Mouse (Mus musculus) liver, embryonic 15.5 days (tissue): ENCODE measurements around the gene Arid2. TPM values are rescaled to one million over a fixed set of nuclear protein-coding genes. Genes with fewer than 3 reads are reported as not detected.
A peak's percentile ranks its signal among the peaks of the same experiment; 100 is the strongest.

Source experiments
- ATAC-seq: fragments of 200-750 bp; cut with Nextera tagmentation; 2 replicates; pipeline ENCODE4 v1.8.0; 2017; ENCODE audit warnings: moderate number of reproducible peaks, mild to moderate bottlenecking, moderate library complexity; ENCODE audit not compliant: insufficient read depth
- H3K27ac ChIP-seq: fragments of 300-500 bp; sonication (generic); replicated peaks from 2 replicates; pipeline ENCODE4 v1.5.1; 2015; ENCODE audit warnings: mild to moderate bottlenecking, inconsistent platforms
- H3K27me3 ChIP-seq: fragments of 300-500 bp; sonication (generic); 2 replicates; pipeline ENCODE4 v1.6.1; 2015; ENCODE audit warnings: mild to moderate bottlenecking, inconsistent platforms
- H3K36me3 ChIP-seq: fragments of 300-500 bp; sonication (generic); replicated peaks from 2 replicates; pipeline ENCODE4 v1.6.1; 2015; ENCODE audit warnings: moderate library complexity, mild to moderate bottlenecking, inconsistent platforms
- H3K4me1 ChIP-seq: fragments of 300-500 bp; sonication (generic); replicated peaks from 2 replicates; pipeline ENCODE4 v1.6.1; 2015; ENCODE audit warnings: inconsistent platforms
- H3K4me2 ChIP-seq: fragments of 300-500 bp; sonication (generic); 2 replicates; pipeline ENCODE4 v1.6.1; 2015; ENCODE audit warnings: moderate library complexity, mild to moderate bottlenecking, inconsistent platforms
- H3K4me3 ChIP-seq: fragments of 300-500 bp; sonication (generic); replicated peaks from 2 replicates; pipeline ENCODE4 v1.5.1; 2015; ENCODE audit warnings: mild to moderate bottlenecking, inconsistent platforms
- H3K9ac ChIP-seq: fragments of 300-500 bp; sonication (generic); 2 replicates; pipeline ENCODE4 v1.6.1; 2015; ENCODE audit warnings: moderate library complexity, mild to moderate bottlenecking, inconsistent platforms
- H3K9me3 ChIP-seq: fragments of 300-500 bp; sonication (generic); replicated peaks from 2 replicates; pipeline ENCODE4 v1.6.1; 2016; ENCODE audit warnings: inconsistent platforms
- WGBS: fragments of 180-500 bp; shearing (Covaris S2); methylation state at CpG from one replicate; pipeline ENCODE4 v1.1.7; 2015; ENCODE audit warnings: mixed read lengths; ENCODE audit not compliant: insufficient replicate concordance; 5-methylcytosine and 5-hydroxymethylcytosine counted together
- polyA plus RNA-seq: library from polyadenylated mRNA; unstranded; fragments of >200 nt; fragmentation: Nextera tagmentation; extraction: Ambion mirVana; gene quantifications from 2 replicates; pipeline ENCODE4 v1.2.1, GENCODE M21; 2015

The Arid2 gene
- polyA plus RNA-seq, 1 experiment from 2014 or later, result 7.5 TPM

GRCm38 (mm10) chr15:96344591-96345285 lies 57.4 kb downstream of the Arid2 start:
- WGBS, result 13% methylated on average over 6 of the region's 7 CpGs
- H3K9me3 ChIP-seq, result no peaks in the 10 kb centered on the region
- peak overlapping the region; percentile 21 for H3K4me3 ChIP-seq
- no peaks in the 10 kb centered on the region for H3K27me3 ChIP-seq
- H3K9ac ChIP-seq, result no peak overlapping the region
- H3K27ac ChIP-seq, result peak overlapping the region; percentile 81
- peak; percentile 64 for ATAC-seq
- H3K36me3 ChIP-seq, result peaks cover under 1% of the 10 kb centered on the region; the same call in 1 of the 2 replicates
- H3K4me2 ChIP-seq, result peak overlapping the region; percentile 58
- H3K4me1 ChIP-seq, result peaks cover 54% of the 10 kb centered on the region

DNA sequence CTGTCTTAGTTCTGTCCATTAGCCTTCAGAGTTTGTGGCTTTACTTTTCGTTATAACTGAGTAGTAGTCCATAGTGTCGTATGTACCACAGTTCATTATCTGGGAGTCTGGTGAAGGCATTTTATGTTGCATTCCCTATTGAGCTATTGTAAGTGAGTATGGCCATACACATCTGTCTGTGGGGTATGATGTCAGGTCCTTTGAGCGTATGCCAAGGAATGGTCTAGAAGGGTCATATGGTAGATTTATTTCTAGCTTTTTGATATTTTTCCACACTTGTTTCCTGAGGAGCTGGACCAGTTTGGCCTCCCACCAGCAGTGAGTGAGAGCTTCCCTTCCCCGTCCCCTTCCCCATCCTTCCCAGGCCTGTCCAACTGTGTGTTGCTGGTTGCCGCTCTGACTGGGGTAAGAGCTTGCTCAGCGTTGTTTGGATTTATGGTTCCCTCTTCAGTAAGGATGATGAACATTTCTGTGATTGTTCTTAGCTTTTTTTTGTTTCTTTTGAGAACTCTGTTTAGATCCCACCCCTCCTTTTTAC lies 58.1 kb downstream of the Arid2 start:
- H3K4me2 ChIP-seq, result peak overlapping the region; percentile 58
- WGBS, result 72% methylated on average over 6 of the region's 6 CpGs
- H3K4me1 ChIP-seq, result peaks cover 54% of the 10 kb centered on the region
- H3K9me3 ChIP-seq, result no peaks in the 10 kb centered on the region
- H3K27me3 ChIP-seq, result no peaks in the 10 kb centered on the region
- H3K27ac ChIP-seq, result peak overlapping the region; percentile 81
- ATAC-seq, result no peak
- peaks cover 6% of the 10 kb centered on the region for H3K36me3 ChIP-seq
- H3K9ac ChIP-seq, result no peak overlapping the region
- no peak overlapping the region for H3K4me3 ChIP-seq

- Histone ChIP-seq H3K9ac (no peak overlapping the region), H3K27me3 (no peaks in the 10 kb centered on the region), H3K4me3 (no peak overlapping the region), H3K27ac (no peak overlapping the region), H3K36me3 (peaks cover 51% of the 10 kb centered on the region), H3K9me3 (no peaks in the 10 kb centered on the region), H3K4me2 (no peak overlapping the region), H3K4me1 (peaks cover 5% of the 10 kb centered on the region; the same call in 1 of the 2 replicates)
- ATAC-seq, result no peak; the same call in 1 of the 2 replicates
- 82% methylated on average over 9 of the region's 9 CpGs for WGBS
These were observed 64.1 kb downstream of the Arid2 start for GRCm38 (mm10) chr15:96351432-96351831.

DNA sequence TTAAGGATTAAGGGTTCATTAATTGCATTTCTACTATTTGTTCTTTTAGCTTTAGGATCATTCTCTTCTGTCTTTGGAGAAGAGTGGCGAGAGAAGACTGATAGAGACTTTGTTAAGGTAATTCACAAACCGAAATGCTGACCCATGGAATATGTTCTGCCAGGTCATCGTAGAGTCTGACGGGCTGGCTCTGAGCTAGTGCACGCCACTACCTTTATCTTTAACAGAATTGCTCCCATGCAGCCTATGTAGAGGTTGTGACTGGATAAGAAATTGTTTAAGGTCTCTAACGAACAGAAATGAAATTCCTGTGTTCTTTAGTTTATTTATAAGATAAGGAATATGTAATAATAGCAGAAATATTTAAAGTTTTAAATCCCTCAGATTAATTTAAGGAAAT lies 71.6 kb downstream of the Arid2 start:
- no peak overlapping the region for H3K9ac ChIP-seq
- WGBS, result 31% methylated on average over 6 of the region's 6 CpGs
- no peak overlapping the region for H3K27ac ChIP-seq
- H3K36me3 ChIP-seq, result peaks cover 70% of the 10 kb centered on the region
- ATAC-seq, result no peak
- no peaks in the 10 kb centered on the region for H3K9me3 ChIP-seq
- no peaks in the 10 kb centered on the region for H3K4me1 ChIP-seq
- H3K27me3 ChIP-seq, result no peaks in the 10 kb centered on the region
- H3K4me2 ChIP-seq, result no peak overlapping the region
- H3K4me3 ChIP-seq, result no peak overlapping the region

- no peak overlapping the region for H3K9ac ChIP-seq
- no peak overlapping the region for H3K4me2 ChIP-seq
- no peak for ATAC-seq
- no peak overlapping the region for H3K27ac ChIP-seq
- no peak overlapping the region for H3K4me3 ChIP-seq
- 76% methylated on average over 5 of the region's 5 CpGs for WGBS
- no peaks in the 10 kb centered on the region for H3K9me3 ChIP-seq
- H3K4me1 ChIP-seq, result no peaks in the 10 kb centered on the region
- no peaks in the 10 kb centered on the region for H3K27me3 ChIP-seq
- H3K36me3 ChIP-seq, result peaks cover 77% of the 10 kb centered on the region
These were observed 73.3 kb downstream of the Arid2 start for GRCm38 (mm10) chr15:96360614-96361013.

DNA sequence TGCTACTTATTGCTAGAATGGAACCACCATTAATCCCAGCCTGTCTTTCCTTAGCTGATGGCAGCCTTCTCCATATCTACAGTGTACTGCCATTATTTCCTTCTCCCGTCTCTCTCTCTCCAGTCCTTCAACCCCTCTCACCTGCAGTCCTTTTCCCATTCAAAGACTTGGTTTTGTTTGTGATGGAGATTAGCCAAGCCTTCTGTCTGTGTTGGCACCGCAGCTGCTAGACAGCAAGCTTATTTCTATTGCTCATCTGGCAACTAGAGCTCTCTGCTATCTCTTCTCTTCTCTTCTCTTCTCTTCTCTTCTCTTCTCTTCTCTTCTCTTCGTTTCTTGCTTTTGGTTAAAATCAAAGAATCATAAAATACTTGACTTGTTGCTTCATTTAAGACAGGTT lies 78.0 kb downstream of the Arid2 start:
- Histone ChIP-seq H3K36me3 (peaks cover 88% of the 10 kb centered on the region), H3K4me3 (no peak overlapping the region), H3K27me3 (no peaks in the 10 kb centered on the region), H3K27ac (no peak overlapping the region), H3K4me1 (no peaks in the 10 kb centered on the region), H3K9me3 (no peaks in the 10 kb centered on the region), H3K4me2 (no peak overlapping the region), H3K9ac (no peak overlapping the region)
- WGBS, result 79% methylated on average over 3 of the region's 3 CpGs
- ATAC-seq, result no peak

GRCm38 (mm10) chr15:96366176-96366963 lies 79.1 kb downstream of the Arid2 start:
- Histone ChIP-seq H3K36me3 (peaks cover 90% of the 10 kb centered on the region), H3K27me3 (no peaks in the 10 kb centered on the region)
- ATAC-seq, result no peak

DNA sequence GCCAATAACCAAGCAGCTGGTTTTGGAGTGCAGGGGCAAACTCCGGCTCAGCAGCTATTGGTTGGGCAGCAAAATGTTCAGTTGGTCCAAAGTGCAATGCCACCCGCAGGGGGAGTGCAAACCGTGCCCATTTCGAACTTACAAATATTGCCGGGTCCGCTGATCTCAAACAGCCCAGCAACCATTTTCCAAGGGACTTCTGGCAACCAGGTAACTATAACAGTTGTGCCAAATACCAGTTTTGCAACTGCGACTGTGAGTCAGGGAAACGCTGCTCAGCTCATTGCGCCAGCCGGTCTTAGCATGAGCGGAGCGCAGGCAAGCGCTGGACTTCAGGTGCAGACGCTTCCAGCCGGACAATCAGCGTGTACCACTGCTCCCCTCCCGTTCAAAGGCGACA lies 84.0 kb downstream of the Arid2 start:
- 93% methylated on average over 18 of the region's 18 CpGs for WGBS
- H3K36me3 ChIP-seq, result peaks cover 77% of the 10 kb centered on the region
- no peak overlapping the region for H3K9ac ChIP-seq

More at GRCm38 (mm10) chr15:96366176-96366963, 79.1 kb downstream of the Arid2 start:
- no peaks in the 10 kb centered on the region for H3K4me1 ChIP-seq
- H3K4me2 ChIP-seq, result no peak overlapping the region
- no peaks in the 10 kb centered on the region for H3K9me3 ChIP-seq
- no peak overlapping the region for H3K9ac ChIP-seq
- no peak overlapping the region for H3K27ac ChIP-seq
- WGBS, result 81% methylated on average over 11 of the region's 11 CpGs
- H3K4me3 ChIP-seq, result no peak overlapping the region

DNA sequence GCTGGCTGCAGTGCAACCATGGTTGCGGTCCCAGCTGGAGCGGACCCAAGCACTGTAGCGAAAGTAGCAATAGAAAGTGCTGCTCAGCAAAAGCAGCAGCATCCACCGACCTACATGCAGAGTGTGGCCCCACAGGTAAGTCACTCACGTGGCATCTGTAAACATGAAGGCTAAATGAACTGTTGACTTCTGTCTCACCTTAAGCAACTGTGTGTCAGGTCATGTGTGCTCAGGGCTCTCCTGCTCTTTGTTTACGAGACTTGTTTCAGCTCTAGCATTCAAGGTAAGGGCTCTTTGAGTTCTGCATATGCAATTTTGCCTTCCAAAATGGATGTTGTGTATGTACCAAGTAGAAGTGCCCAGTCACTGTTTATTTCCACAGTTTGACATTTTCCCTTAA lies 85.3 kb downstream of the Arid2 start:
- H3K9me3 ChIP-seq, result no peaks in the 10 kb centered on the region
- WGBS, result 88% methylated on average over 6 of the region's 6 CpGs
- no peak overlapping the region for H3K4me2 ChIP-seq
- no peak for ATAC-seq
- H3K36me3 ChIP-seq, result peaks cover 83% of the 10 kb centered on the region
- H3K4me3 ChIP-seq, result no peak overlapping the region
- H3K27me3 ChIP-seq, result no peaks in the 10 kb centered on the region
- H3K27ac ChIP-seq, result no peak overlapping the region
- H3K4me1 ChIP-seq, result no peaks in the 10 kb centered on the region
- no peak overlapping the region for H3K9ac ChIP-seq

More for the DNA sequence above, 84.0 kb downstream of the Arid2 start:
- Histone ChIP-seq H3K27ac (no peak overlapping the region), H3K4me3 (no peak overlapping the region), H3K4me1 (no peaks in the 10 kb centered on the region), H3K27me3 (no peaks in the 10 kb centered on the region), H3K9me3 (no peaks in the 10 kb centered on the region), H3K4me2 (no peak overlapping the region)
- ATAC-seq, result no peak

GRCm38 (mm10) chr15:96373161-96373560 lies 85.8 kb downstream of the Arid2 start:
- Histone ChIP-seq H3K4me1 (no peaks in the 10 kb centered on the region), H3K27me3 (no peaks in the 10 kb centered on the region), H3K9ac (no peak overlapping the region), H3K4me3 (no peak overlapping the region), H3K9me3 (no peaks in the 10 kb centered on the region), H3K4me2 (no peak overlapping the region), H3K27ac (no peak overlapping the region), H3K36me3 (peaks cover 83% of the 10 kb centered on the region)
- no peak for ATAC-seq
- WGBS, result 78% methylated on average over 5 of the region's 5 CpGs

DNA sequence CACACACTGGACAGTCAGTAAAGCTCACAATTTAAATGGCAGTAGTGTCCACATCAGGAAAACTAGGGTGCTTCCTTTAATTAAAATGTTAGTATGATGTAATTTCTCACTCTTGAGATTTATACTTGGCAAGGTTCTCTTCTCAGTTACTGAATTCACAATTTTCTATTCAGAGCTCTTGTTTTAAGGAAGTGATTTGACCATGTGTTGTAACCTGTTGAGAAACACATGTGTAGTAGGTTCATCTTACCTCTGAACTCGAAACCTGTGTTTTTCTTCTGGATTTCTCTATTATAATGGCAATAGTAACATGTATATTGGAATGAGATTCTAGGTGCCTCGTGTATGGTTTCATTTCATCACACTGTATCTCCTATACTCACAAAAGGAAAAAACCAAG lies 88.9 kb downstream of the Arid2 start:
- WGBS, result 75% methylated on average over 2 of the region's 2 CpGs
- Histone ChIP-seq H3K9ac (no peak overlapping the region), H3K36me3 (peaks cover 73% of the 10 kb centered on the region), H3K9me3 (no peaks in the 10 kb centered on the region), H3K4me2 (no peak overlapping the region), H3K4me1 (no peaks in the 10 kb centered on the region), H3K4me3 (no peak overlapping the region), H3K27me3 (no peaks in the 10 kb centered on the region), H3K27ac (no peak overlapping the region)
- no peak for ATAC-seq
